Mouse (Mus musculus) hematopoietic stem cell, adult 5-6 weeks (primary cell): ENCODE results near the gene Mvb12b. TPM values are rescaled to one million over a fixed set of nuclear protein-coding genes. Genes with fewer than 3 reads are reported as not detected.

ENCODE experiments used
- ATAC-seq, 2 experiments: fragments of 125-278 bp in 1 of 2; replicated peaks in 1 of 2; 2 replicates each; pipeline ENCODE4 v1.8.0; 2016 to 2017; ENCODE audit warnings: inconsistent platforms in 2 of 2, mild to moderate bottlenecking in 2 of 2, moderate number of reproducible peaks in 2 of 2, low read depth in 1 of 2, moderate TSS enrichment in 1 of 2; ENCODE audit not compliant: low FRiP score in 2 of 2, poor library complexity in 2 of 2, severe bottlenecking in 2 of 2, insufficient read depth in 1 of 2, low TSS enrichment in 1 of 2
- total RNA-seq: library from RNA; stranded (forward); fragments of 172-1452, 232-1000 nt; gene quantifications from 2 replicates; pipeline ENCODE4 v1.2.3, GENCODE M21; 2017

Mvb12b gene
- total RNA-seq: 19.3 and 21.6 TPM in 2 replicates

DNA sequence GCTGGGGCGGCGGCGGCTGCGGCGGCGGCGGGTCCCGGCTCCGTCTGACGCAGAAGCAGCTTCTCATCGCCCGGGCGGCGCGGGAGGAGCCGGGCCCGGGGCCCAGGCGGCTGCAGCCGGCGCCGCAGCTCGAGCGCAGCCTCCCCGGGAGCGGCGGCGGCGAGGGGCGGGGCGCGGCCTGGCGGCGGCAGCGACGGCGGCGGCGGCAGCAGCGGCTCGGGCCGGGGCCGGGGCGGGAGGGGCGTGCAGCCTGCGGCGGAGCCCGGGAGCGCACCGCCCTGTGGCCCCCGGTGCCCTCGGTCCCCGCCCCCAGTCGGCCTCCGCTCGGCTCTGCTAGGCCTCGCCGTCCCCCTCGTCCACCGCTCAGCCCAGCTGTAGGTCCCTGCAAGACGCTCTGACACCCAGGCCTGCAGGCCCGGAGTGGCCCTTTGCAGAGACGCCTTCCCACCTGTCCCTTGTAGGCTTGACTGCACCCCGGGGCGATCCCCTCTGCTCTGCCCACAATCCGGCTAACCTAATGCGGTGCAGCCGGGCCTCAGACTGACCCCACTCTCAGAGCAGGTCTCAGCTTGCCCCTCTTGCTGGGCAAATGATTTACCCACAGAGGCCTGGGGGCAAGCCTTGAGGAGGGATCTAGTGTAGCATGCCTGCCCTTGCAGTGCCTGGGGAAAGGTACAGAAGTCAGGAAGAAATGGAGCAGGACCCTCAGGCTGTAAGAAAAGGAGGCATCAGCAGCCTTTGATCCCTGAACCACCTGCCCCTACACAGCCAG is at the start of gene Mvb12b:
Gene Mvb12b (minus strand): TSS at position 619 of the 772 bp plus-strand sequence.
- peak; percentile 29 to 45; a peak in 3 of 4 replicates for ATAC-seq

DNA sequence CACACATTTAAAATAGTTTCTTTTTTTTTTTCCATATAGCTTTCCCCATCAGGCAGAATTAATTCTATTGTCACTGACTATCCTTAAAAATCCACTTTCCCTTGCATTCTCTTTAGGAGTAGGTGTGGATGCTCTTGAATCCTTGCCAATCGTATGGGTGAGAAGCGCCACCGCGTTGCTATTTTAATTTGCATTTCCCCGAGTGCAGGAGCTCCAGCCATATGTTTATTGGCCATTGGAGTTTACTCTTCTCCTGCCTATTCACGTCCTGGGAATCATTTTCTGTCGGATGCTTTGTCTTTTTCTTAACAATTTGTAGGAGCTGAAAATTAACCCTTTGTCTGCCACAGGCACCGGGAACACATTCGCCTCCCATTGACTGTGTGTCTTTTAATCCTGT is 48.0 kb upstream of the Mvb12b start:
- ATAC-seq: no peak

DNA sequence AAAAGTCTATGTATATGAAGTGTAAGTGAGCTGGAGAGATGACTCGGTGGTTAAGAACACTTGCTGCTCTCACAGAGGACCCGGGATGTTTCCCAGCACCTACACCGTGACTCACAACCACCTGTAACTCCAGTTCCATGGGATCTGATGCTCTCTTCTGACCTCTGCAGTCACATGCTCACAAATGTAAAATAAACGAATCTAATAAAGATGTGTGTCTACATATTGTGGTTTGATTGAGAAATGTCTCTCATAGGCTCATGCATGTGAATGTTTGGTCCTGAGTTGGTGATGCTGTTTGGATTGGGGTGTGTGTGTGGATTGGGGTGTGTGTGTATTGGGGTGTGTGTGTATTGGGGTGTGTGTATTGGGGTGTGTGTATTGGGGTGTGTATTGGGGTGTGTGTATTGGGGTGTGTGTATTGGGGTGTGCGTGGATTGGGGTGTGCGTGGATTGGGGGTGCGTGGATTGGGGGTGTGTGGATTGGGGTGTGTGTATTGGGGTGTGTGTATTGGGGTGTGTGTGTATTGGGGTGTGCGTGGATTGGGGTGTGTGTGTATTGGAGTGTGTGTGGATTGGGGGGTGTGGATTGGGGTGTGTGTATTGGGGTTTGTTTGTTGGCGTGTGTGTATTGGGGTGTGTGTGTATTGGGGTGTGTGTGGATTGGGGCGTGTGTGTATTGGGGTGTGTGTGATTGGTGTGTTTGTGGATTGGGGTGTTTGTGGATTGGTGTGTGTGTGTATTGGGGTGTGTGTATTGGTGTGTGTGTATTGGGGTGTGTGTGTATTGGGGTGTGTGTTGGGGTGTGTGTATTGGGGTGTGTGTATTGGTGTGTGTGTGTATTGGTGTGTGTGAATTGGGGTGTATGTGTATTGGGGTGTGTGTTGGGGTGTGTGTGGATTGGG is 46.1 kb upstream of the Mvb12b start:
- ATAC-seq: peak; percentile 53 to 67; a peak in 2 of 4 replicates

DNA sequence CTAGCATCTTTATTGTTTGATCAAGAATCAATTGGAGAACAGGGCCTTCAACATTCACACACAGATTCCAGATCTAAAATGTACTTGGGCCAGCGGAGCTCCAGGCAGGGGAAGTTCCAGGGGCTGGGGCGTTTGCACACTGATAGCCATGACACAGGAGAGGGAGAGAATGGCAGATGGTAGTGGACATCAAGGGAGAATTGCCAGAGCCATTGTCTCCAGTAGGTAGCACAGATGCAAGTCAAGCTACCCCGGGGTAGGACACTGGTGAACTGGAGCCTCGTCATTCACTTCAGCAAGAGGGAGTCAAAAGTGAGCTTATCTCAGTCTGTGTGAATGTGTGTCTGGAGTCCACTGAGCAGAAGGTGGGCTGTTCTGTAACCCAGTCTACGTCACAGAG is 43.4 kb upstream of the Mvb12b start:
- no peak for ATAC-seq

DNA sequence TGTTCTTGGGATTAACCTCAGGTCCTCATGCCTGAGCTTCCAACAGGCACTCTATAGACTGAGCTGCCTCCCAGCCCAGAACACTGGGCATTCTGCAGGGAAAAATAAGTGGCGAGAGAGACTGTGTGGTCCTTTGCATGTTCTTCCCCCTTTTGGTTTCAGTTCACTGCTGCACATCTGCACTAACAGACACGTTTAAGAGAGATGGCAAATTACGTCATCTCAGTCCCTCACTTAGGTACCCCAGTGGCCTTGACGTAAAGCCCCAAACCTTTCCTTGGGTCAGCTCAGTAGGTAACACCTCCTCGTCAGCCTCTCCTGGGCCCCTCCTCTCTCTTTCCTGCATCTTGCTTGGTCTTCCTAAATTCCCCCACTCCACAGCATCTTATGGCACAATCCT is 37.5 kb upstream of the Mvb12b start:
- ATAC-seq: no peak

DNA sequence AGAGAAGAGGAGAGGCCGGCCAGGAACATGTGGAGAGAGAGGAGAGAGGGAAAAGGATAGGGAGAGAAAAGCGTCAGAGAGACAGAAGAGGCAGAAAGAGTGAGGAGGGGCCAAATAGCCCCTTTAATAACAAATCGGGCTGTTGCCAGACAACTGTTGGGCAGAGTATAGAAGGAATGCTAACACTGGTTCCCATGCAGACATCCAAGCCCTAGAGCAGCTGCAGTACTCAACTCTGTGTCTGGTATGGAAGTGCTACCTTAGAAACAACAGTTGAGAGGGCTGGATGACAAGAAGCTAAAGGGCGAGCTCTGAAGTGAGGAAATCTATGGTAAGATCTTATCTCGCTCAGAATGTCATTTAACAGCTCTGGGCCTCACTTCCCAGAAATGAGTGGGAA is 35.7 kb upstream of the Mvb12b start:
- ATAC-seq: no peak

DNA sequence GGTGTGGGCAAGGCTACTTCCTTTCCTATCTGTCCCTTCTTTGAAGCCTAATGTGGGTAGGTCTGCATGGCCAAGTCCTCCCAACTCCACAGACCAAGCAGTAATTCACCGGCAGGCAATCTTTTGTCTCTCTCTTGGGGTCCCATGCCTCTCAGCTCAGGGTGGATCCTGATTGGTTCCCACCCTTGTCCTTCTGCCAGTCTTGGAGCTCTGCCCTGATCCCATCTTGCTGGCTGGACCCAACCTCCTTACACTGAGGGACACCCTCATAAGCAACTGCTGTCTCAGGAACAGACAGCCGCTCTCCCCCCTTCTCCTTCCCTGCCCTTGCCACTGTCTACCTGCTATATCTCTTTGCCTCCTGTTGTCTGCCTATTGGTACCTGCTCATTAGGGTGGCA is 34.7 kb upstream of the Mvb12b start:
- no peak for ATAC-seq

DNA sequence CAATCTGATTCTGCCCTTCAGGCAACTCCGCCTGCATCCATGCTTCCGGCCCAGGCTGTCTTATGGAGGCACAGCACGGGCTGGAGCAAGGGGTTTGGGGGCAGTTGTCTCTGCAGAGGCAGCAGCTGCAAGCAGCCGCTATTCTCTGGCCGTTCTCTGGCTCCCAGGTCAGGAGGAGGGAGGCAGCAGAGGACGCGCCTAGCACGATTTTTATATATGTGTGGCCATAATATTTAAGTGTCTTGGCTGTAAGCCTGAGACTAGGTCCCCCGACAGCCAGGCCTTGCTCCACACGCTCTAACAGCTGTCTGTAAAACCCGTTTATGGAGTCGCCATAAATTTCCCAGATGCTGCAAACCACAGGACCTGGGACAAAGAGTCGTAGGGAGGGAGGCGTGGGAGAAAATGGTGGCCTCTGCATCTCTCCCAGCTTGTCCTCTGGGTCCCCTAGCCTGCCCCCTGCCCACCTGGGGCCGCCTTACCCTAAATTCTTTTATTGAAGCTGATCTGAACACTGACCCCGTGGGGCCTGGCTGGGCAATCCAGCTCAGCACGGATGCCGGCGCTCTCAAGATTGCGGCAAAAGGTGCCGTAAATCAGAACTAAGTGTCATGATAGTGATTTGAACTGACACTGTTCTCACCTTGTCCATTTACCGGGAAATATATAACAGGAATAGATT is 32.3 kb upstream of the Mvb12b start:
- ATAC-seq: no peak

DNA sequence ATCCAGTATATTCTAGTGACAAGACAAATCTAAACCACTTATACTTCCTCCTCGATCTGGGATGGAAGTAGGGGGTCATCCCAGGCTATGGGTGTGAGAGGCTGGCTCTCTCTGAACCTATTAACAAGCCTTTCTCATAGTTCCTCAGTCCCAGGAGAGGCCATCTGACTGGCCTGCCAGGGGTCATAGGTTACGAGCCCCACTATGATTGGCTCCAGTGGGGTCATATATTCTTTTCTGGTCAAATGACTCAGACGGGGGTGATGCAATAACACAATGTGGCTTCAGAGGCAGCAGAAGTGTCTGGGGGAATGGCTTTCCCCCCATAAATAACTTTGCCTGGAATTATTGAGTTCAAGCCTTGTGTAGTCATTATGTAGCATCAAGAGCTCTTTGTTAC is 31.1 kb upstream of the Mvb12b start:
- 0 out of 4 replicates have a peak, but pooled peaks of 1 of the 2 experiments have one; percentile 22 for ATAC-seq

DNA sequence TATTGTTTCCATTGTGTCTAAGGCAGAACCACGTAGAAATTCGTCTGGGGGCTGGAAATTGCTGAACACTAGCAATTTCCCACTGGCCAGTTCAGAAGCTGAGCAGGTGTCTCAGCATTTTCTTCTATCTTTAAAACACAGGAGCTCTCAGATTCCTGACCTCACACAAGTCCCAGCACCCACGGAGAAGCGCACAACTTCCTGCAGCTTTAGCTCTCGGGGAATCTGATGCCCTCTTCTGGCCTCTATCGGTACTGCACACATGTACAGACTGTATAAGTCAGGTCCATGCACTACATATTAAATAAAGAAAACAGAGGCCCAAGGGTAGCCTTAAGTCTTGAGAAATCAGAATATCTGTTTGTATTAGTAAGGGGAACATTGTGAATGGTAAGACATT is 30.6 kb upstream of the Mvb12b start:
- ATAC-seq: no peak; a peak in 1 of 4 replicates

DNA sequence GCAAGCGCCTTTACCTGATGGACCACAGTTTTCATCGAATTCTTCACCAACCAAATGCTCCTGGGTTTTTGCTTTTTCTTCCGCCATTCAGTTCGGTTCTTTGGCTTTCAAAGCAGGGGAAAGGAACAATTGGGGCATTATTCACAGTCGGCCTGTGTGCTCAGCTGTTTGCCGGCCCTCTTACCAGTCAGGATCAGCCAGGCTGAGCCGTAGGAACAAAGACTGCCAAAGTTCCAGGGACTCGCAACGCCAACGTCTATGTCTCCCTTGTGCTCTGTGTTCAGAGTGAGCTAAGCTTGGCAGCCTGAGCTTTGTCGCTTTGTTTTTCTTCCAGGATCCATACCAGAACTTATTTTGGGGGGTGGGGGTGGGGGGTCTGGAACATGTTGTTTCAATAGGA is 28.9 kb upstream of the Mvb12b start:
- no peak for ATAC-seq

DNA sequence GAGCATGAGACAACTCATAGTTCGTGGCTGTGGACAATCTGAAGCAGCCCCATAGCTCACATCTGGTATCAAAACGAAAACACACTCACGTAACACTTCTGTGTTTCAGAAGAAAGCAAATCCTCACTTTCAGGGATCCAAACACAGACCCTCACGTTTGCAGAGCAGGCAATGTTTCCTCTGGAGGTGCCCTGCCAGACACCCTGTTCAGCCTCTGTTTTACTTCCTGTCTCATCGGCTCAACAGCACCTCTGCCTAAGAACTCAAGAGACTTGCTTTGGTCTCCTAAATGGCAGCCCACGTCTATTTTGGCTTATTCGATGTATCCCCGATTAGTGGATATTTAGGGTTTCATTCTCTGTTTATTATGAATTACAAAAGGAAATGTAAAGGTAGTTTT is 27.3 kb upstream of the Mvb12b start:
- 0 out of 4 replicates have a peak, but pooled peaks of 1 of the 2 experiments have one; percentile 24 for ATAC-seq

DNA sequence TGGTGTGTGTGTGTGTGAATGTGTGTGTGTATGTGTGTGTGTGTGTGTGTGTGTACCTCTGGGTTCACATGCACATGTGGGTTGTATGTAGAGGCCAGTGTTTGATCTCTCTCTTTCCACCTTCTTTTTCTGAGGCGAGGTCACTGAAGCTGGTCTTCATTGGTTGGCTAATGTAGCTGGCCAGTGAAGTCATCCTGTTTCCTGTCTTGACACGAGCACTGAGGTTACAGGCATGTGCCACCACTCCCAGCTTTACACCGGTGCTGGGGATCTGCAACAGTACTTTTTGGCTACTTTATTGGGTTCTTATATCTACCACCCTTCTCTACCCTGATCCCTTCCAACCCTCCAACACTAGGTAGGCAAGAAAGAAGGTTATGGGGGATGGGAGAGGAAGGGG is 26.6 kb upstream of the Mvb12b start:
- ATAC-seq: no peak

DNA sequence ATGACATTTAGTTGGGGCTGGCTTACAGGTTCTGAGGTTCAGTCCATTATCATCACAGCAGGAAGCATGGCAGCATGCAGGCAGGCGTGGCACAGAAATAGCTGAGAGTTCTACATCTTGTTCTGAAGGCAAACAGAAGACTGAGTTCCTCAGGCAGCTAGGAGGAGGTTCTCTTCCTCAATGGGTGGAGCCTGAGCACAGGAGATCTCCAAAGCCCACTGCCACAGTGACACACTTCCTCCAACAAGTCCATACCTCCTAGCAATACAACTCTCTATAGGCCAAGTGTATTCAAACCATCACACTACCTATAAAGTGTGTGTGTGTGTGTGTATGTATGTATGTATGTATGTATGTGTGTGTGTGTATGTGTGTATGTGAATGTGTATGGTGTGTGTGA is 25.9 kb upstream of the Mvb12b start:
- peak; percentile 31 to 52; a peak in 2 of 4 replicates for ATAC-seq

DNA sequence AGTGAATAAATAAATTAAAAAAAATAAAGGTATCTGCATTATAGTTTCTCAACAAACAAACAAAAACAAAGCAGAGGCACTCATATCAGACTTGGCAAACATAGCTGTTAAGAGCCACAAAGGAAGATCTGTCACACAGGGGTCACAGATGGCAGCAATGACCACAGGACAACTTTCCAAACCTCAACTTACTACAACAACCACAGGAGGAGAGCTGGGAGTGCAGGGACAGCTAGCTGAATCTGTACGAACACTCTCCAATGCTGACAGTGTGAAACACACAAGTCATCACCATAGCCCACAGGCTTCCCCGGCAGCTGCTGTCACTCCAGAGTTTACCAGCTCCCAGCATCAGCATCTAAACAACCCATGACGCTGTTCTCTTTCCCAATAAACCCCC is 25.0 kb upstream of the Mvb12b start:
- ATAC-seq: no peak

DNA sequence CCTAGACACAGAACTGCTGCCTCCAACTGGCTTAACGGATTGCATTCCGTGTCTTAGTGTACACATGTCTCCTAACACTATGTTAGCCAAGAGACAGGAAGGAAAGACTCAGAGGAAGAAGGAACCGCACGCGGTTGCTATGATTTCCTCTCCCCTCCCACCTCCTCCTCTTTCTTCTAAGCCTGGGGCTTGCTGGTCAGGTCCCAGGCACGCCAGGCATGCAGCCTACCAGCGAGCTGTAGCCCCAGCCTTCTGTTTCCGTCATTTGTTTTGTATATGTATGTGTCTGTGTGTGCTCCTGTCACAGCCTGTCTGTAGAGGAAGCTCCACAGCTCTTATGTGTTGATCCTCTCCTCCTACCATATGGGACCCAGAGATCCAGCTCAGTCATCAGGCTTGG is 20.6 kb upstream of the Mvb12b start:
- peak; percentile 92 to 97 for ATAC-seq

DNA sequence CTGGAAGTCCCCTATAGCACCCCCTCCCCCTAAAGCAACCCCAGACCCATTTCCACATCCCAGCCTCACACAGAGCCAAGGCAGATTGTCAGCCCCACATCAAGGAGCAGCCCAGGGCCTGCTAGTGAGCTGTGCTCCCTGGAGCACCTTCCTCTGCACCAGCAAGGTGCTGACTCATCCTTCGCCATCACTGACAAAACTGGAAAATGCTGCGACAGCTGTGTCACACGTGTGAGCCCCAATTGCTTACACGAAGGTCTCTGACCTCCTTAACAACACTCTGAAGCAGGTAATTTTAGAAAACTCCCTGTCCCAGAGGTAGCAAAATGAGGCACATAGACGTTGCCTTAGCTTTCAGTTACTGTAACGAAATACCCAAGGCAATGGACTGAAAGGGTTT is 19.4 kb upstream of the Mvb12b start:
- no peak for ATAC-seq

DNA sequence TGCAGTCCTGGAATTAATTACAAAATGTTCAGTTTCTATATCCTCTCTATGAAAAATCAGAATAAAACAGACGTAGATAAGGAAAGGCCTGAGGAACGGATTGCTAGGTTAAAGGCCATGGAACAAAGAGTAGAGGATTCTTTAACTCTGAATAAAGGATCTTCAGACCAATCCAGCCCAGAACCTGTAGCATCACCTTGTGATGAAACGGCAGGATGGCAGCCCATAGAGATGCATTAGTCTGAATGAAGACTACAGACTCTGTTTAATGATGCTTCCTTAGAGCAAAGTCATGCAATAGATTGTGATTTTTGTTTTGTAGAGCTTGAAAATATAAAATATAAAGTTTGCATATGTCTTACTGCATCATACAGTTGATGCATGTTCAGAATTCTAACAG is 8.1 kb upstream of the Mvb12b start:
- no peak for ATAC-seq
